Mouse (Mus musculus): ENCODE measurements around the gene Cgref1. TPM values are rescaled to one million over a fixed set of nuclear protein-coding genes. Genes with fewer than 3 reads are reported as not detected.

The Cgref1 gene
- polyA plus RNA-seq, 1 experiment, result 26.3 TPM

DNA sequence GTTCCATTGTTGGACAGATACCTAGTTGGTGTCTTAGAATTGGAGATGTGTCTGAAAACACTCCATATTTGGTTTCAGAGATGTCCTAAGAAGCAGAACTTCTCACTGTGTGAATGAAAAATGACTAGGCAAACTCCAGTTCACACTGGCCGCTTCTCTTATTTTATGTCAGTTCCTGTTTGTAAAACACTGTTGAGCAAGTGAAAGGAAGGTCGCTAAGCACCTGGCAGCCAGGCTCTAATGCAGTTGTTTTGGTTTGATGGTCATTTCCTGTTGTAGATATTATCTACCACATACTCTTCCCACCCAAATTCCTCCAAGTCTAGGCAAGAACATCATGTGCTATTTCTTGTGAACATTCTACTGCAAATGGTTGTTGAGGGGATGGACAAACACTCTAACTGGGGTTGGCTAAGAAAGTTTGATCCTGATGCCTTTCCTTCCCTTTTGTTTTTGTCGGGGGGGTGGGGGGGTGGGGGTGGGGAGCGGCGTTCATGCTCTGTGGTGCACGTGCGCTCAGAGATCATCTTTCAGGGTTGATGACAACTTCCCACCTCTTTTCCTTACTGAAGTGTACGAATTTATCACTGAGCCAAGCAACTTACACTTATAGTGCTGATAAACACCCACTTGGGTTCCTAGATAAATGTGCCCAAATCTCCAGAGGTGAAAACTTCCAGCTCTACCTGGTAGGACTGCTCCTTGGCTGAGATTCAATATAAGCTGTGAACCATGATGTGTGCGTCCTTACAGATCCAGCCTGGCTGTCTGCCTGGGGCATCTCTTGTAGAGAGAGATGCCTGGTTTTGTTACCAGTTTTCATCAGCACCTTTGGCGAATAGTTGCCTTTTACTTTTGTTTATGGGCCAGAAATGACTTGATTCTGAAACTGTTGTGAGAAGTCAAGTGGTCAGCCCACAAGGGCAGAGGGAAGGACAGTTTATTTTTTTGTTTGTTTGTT, 16.4 kb upstream of the Cgref1 start:
- TF ChIP-seq POLR2A (IDR thresholded peaks at IDR 0.05; ENCODE audit: extremely low read depth, insufficient read depth, low read length) (no peak), CTCF (IDR thresholded peaks at IDR 0.05; ENCODE audit: extremely low read depth, insufficient read depth, low read length) (no peak)
- no peak overlapping the region for H3K4me3 ChIP-seq (ENCODE audit: insufficient read depth, low read length)
- H3K4me1 ChIP-seq (ENCODE audit: control insufficient read depth, insufficient read depth, low read length), result peaks cover 14% of the 10 kb centered on the region
- H3K27ac ChIP-seq (ENCODE audit: insufficient read depth, low read length), result no peak overlapping the region

- peaks cover 14% of the 10 kb centered on the region for H3K4me1 ChIP-seq (ENCODE audit: control insufficient read depth, insufficient read depth, low read length)
- TF ChIP-seq CTCF (IDR thresholded peaks at IDR 0.05; ENCODE audit: extremely low read depth, insufficient read depth, low read length) (no peak), POLR2A (IDR thresholded peaks at IDR 0.05; ENCODE audit: extremely low read depth, insufficient read depth, low read length) (no peak)
- H3K27ac ChIP-seq (ENCODE audit: insufficient read depth, low read length), result no peak overlapping the region
- no peak overlapping the region; the same call in 1 of the 2 replicates for H3K4me3 ChIP-seq (ENCODE audit: insufficient read depth, low read length)
These were observed 15.4 kb upstream of the Cgref1 start for GRCm38 (mm10) chr5:30960814-30961213.

- peak; percentile 89 for TF ChIP-seq POLR2A (IDR thresholded peaks at IDR 0.05; ENCODE audit: extremely low read depth, insufficient read depth, low read length)
- no peak for TF ChIP-seq CTCF (IDR thresholded peaks at IDR 0.05; ENCODE audit: extremely low read depth, insufficient read depth, low read length)
- Histone ChIP-seq H3K27ac (ENCODE audit: insufficient read depth, low read length) (peak within 1 kb of the TSS; percentile 49; the same call in 1 of the 2 replicates), H3K4me1 (ENCODE audit: control insufficient read depth, insufficient read depth, low read length) (peaks cover 14% of the 10 kb centered on the region), H3K4me3 (ENCODE audit: insufficient read depth, low read length) (peak within 1 kb of the TSS; percentile 92)
These were observed 14.6 kb upstream of the Cgref1 start, which contains the start of gene Preb for GRCm38 (mm10) chr5:30959966-30960501. Gene Preb (minus strand): TSS chr5:30960361.

- Histone ChIP-seq H3K27ac (ENCODE audit: insufficient read depth, low read length) (peak overlapping the region; percentile 36; the same call in 1 of the 2 replicates), H3K4me3 (ENCODE audit: insufficient read depth, low read length) (peak overlapping the region; percentile 92), H3K4me1 (ENCODE audit: control insufficient read depth, insufficient read depth, low read length) (peaks cover 14% of the 10 kb centered on the region)
- no peak for TF ChIP-seq CTCF (IDR thresholded peaks at IDR 0.05; ENCODE audit: extremely low read depth, insufficient read depth, low read length)
- no peak for TF ChIP-seq POLR2A (IDR thresholded peaks at IDR 0.05; ENCODE audit: extremely low read depth, insufficient read depth, low read length)
These were observed 13.9 kb upstream of the Cgref1 start for GRCm38 (mm10) chr5:30959198-30959854.

GRCm38 (mm10) chr5:30957891-30958290, 12.5 kb upstream of the Cgref1 start:
- H3K4me1 ChIP-seq (ENCODE audit: control insufficient read depth, insufficient read depth, low read length), result peaks cover 14% of the 10 kb centered on the region
- no peak overlapping the region for H3K4me3 ChIP-seq (ENCODE audit: insufficient read depth, low read length)
- no peak overlapping the region for H3K27ac ChIP-seq (ENCODE audit: insufficient read depth, low read length)
- TF ChIP-seq CTCF (IDR thresholded peaks at IDR 0.05; ENCODE audit: extremely low read depth, insufficient read depth, low read length) (no peak), POLR2A (IDR thresholded peaks at IDR 0.05; ENCODE audit: extremely low read depth, insufficient read depth, low read length) (no peak)

GRCm38 (mm10) chr5:30955751-30956150, 10.4 kb upstream of the Cgref1 start:
- Histone ChIP-seq H3K4me3 (ENCODE audit: insufficient read depth, low read length) (no peak overlapping the region), H3K27ac (ENCODE audit: insufficient read depth, low read length) (no peak overlapping the region), H3K4me1 (ENCODE audit: control insufficient read depth, insufficient read depth, low read length) (peaks cover 16% of the 10 kb centered on the region)
- TF ChIP-seq POLR2A (IDR thresholded peaks at IDR 0.05; ENCODE audit: extremely low read depth, insufficient read depth, low read length) (no peak), CTCF (IDR thresholded peaks at IDR 0.05; ENCODE audit: extremely low read depth, insufficient read depth, low read length) (no peak)

GRCm38 (mm10) chr5:30954556-30954955, 9.2 kb upstream of the Cgref1 start:
- Histone ChIP-seq H3K27ac (ENCODE audit: insufficient read depth, low read length) (no peak overlapping the region), H3K4me3 (ENCODE audit: insufficient read depth, low read length) (no peak overlapping the region), H3K4me1 (ENCODE audit: control insufficient read depth, insufficient read depth, low read length) (peaks cover 16% of the 10 kb centered on the region)
- TF ChIP-seq POLR2A (IDR thresholded peaks at IDR 0.05; ENCODE audit: extremely low read depth, insufficient read depth, low read length) (peak; percentile 50; the same call in 1 of the 2 replicates), CTCF (IDR thresholded peaks at IDR 0.05; ENCODE audit: extremely low read depth, insufficient read depth, low read length) (no peak)

- TF ChIP-seq POLR2A (IDR thresholded peaks at IDR 0.05; ENCODE audit: extremely low read depth, insufficient read depth, low read length) (no peak), CTCF (IDR thresholded peaks at IDR 0.05; ENCODE audit: extremely low read depth, insufficient read depth, low read length) (no peak)
- H3K4me3 ChIP-seq (ENCODE audit: insufficient read depth, low read length), result no peak overlapping the region
- peaks cover 16% of the 10 kb centered on the region for H3K4me1 ChIP-seq (ENCODE audit: control insufficient read depth, insufficient read depth, low read length)
- H3K27ac ChIP-seq (ENCODE audit: insufficient read depth, low read length), result no peak overlapping the region
These were observed 8.7 kb upstream of the Cgref1 start for GRCm38 (mm10) chr5:30954065-30954464.

GRCm38 (mm10) chr5:30952551-30952950, 7.2 kb upstream of the Cgref1 start:
- Histone ChIP-seq H3K4me1 (ENCODE audit: control insufficient read depth, insufficient read depth, low read length) (peaks cover 4% of the 10 kb centered on the region), H3K4me3 (ENCODE audit: insufficient read depth, low read length) (no peak overlapping the region), H3K27ac (ENCODE audit: insufficient read depth, low read length) (no peak overlapping the region)
- TF ChIP-seq CTCF (IDR thresholded peaks at IDR 0.05; ENCODE audit: extremely low read depth, insufficient read depth, low read length) (no peak), POLR2A (IDR thresholded peaks at IDR 0.05; ENCODE audit: extremely low read depth, insufficient read depth, low read length) (no peak)
